Mouse (Mus musculus) mouse embryonic stem cell (cell line): ENCODE data around the gene Rab4a.

Experiments
- in situ Hi-C, 2 experiments: fragments of 300-500 bp; cut with MboI; formaldehyde crosslinking; loops; 1 replicate in 1 of 2; 3 replicates in 1 of 2; pipeline ENCODE4 v1.14.3; 2019 to 2020; ENCODE audit warnings: low sequenced_read_pairs in 2 of 2, low pct_unique_long_range_greater_than_20kb in 1 of 2, mixed read lengths in 1 of 2; ENCODE audit not compliant: unreplicated experiment in 1 of 2

Gene Rab4a

GRCm38 (mm10) chr8:123836354-123836753 lies 30.6 kb downstream of the Rab4a start:
- in situ Hi-C loops: no loop called here

- in situ Hi-C loops: no loop called here
These were observed 32.7 kb downstream of the Rab4a start for GRCm38 (mm10) chr8:123838496-123838895.

DNA sequence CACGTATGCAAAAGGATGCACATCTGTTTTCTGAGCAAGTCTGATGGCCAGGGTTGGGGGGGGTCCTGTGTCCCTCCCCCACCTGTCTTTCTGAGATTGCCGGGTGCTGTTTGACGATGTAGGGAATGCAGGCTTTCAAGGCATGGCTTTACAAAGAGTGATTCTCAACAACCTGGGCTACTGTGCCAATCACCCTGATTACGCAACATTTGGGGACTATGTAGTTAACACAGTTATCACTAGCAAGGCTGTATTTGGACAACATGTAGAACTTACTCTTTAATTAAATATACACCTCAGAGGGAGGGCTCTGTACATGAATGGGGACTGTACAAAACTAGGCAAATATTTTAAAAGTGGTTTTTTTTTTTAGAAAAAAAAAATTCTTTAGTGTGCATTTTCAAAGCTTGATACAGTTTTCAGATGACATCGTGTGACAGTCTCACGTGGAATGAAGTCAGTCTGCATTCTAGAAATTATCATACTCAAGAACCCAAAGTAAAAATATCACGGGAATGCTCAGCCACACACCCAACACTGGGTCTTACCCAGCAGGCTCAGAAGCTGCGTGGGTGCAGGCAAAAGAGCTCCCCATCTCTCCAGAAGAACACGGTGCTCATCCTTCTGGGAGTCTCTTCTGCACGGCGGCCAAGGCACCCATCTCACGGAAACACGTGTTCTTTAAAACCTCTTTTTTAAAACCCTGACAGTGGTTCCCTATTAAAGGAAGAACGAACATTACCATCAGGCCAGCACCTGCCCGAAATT lies 35.0 kb downstream of the Rab4a start:
- in situ Hi-C loops: no loop called here

DNA sequence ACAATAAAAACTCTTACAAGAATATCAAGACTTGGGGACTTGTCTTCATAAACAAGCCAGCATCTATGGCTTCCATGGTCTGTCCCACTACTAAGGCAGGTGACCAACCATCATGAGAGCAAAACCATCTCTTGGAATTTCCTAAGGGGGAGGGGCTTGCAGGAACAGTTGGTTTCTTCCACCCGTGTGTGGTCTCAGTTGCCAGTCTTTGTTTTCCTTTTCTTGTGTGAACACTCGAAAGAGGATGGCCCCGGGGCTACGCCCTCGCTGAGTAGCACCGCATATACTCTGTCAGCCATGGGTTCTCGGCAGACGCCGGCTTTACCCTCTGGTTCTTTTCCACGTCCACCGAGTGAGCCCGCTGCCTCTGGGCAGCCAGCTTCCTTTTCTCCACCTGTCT lies 36.3 kb downstream of the Rab4a start:
- in situ Hi-C loops: no loop called here

GRCm38 (mm10) chr8:123844341-123844740 lies 38.6 kb downstream of the Rab4a start:
- in situ Hi-C loops: no loop called here

DNA sequence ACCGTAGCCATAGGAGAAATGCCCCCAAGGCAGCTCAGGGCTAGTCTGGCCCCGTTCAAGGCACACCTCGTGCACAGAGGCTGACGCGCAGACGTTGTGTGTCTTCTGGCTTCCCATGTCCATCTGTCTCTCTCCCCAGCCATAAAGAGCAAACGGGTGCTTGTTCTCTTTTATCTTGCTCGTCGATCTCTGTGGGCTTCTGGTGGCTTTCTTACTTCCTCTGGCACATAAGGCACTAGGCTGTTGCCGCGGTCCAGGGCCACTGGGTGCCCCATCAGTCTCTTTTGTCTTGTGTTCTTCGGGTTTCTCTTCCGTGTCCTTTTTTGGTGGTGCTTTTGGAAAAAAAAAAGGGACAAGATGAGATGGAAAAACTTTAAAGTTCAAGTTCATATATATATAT lies 39.3 kb downstream of the Rab4a start:
- in situ Hi-C loops: no loop called here

GRCm38 (mm10) chr8:123845991-123846390 lies 40.2 kb downstream of the Rab4a start:
- in situ Hi-C loops: no loop called here

DNA sequence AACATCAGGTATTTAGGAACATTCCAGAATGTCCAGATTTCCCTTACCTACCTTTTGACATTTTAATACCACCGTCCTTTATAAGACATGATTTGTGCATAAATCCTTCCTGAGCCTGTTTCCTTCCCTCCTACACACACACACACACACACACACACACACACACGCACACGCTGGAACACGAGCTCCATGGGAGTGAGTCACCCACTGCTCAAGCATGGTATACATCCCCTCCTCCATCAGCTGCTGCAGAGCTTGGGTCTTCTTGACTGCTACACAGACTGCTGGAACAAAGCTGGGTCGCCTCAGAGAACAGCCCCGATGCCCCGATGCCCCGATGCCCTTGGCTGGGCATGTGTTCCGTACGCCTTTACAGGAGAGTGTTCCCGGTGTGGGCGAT lies 40.7 kb downstream of the Rab4a start:
- in situ Hi-C loops: no loop called here

DNA sequence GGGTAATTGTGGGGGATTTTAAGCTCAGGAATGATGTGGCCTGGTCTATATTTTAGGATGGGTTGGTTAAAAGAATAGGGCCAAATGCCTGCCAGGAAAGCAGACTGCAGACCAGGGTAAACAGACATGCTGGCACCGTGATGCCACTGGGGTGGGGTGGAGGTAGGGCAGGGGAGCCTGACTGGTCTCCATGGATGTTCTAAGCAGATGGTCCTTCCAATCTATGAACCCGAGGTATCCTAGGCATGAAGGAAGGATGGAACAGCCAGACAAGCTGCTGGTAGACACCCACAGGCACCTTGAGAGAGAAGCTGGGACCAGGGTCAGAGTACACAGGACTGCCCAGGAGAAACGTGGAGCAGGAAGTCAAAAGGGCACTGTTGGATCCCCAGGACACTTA lies 41.8 kb downstream of the Rab4a start:
- in situ Hi-C loops: no loop called here

- in situ Hi-C loops: no loop called here
These were observed 43.6 kb downstream of the Rab4a start for GRCm38 (mm10) chr8:123849352-123849751.

DNA sequence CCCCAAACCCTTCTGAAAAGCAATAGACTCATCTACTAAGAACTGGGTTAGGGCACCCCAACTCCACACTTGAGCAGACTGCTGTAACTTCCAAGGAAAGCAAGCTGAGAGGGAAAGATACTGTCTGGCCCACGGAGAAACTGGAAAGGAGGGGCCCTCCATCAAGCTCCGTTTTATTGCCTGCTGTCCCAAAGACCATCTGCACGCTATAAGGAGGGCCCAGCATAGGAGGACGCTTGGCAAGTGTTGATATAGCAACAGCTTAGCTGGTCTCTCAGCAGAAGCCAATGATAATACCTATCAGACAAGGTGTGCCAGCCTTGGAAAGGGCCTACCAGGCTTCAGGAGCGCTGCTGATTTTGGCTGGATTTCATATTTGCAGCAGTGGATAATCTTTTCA lies 45.8 kb downstream of the Rab4a start:
- in situ Hi-C loops: no loop called here

GRCm38 (mm10) chr8:123854252-123854651 lies 48.5 kb downstream of the Rab4a start:
- in situ Hi-C loops: no loop called here

DNA sequence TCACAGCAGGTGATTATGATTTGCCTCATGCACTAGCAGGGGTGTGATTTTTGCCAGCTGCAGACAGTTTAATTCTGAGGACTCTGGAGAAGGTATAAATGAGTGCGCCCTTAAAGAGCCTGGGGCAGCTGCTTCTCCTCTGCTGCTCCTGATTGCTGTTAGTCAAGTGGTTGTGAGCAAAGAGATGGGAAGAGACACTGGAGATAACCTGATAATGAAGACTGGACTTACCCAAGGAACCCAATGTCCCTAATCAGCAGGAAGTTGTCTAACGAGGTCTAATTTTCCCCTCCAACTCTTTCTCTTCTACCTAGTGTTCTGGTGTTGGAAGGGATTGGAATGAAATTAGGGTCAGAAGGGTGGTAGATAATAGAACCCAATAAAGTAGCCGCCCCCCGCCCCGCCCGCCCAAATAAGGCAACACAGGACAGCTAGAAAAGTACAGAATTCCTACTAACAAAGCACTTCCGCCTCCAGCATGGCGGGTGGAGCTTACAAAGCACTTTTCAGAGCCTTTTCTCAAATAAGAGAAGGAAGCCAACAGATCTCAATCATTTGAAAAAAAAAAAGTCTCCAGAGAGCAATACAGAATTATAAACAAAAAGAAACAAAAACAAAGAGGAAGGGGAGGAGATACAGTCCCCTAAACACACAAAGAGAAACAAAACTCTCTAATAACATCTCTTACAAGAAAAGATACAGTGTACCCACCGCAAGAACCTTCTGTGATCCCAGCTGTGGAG lies 49.1 kb downstream of the Rab4a start:
- in situ Hi-C loops: no loop called here

DNA sequence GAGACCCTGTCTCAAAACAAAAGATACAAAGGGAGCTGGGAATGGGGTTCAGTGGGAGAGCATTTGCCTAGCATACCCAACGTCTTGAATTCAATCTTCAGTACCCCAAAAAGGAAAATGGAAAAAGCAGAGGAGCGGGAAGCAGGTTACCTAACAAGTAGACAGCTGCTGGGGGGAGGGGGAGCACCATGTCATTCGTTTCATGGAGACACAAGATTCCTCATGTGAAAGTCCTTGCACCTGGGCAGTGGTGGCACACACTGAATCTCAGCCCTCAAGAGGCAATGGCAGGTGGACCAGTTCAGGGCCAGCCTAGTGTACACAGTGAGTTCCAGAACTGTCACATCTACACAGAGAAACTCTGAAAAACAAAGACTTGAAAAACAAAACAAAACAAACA lies 51.6 kb downstream of the Rab4a start:
- in situ Hi-C loops: no loop called here

DNA sequence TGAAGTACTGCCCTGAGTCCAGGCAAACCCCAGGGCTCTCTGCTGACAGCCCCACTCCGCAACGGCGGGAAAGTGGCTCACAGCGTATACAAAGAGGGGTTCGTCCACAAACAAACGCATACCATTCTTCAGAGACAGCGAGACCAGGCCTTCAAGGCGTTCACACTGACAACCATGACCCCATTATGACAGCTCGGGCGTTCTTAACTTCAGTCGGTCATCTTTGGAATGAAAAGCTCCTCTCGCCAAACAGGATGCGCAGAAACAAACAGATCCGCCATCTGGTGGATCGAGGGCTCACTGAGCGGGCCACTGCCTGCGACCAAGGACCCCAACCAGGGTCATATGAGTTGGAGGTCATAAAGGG lies 52.8 kb downstream of the Rab4a start:
- in situ Hi-C loops: no loop called here

DNA sequence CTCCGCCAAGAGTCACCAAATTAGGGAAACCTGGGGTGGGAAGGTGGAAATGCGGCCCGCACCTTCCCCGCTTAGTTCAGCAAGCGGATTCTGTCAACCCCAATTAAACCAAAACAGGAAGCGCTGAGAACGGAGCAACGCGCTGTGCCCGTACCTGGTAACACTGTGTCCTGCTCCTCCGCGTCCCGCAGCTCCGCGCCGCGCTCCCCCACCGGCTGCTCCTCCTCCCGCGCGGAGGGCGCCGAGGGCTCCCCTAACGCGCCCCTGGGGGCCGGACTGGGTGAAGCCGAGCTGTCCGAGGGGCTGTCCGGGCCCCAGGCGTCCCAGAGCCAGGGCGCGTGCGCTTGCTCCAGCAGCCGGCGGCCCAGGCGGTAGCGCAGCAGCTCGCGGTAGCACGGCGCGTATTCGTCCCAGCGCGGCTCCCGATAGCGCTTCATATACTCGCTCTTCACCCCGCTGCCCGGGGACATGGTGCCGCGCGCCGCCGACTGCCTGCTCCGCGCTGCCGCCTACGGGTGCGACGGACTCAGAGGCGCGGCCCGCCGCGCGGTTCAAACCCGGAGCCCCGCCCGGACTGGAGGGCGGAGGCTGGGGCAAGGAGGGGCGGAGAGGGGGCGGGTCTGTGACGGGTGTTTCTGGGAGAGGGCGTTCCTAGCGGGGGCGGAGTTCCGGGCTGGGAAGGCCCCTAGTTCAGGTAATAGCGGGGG lies 53.3 kb downstream of the Rab4a start:
- in situ Hi-C loops: no loop called here

DNA sequence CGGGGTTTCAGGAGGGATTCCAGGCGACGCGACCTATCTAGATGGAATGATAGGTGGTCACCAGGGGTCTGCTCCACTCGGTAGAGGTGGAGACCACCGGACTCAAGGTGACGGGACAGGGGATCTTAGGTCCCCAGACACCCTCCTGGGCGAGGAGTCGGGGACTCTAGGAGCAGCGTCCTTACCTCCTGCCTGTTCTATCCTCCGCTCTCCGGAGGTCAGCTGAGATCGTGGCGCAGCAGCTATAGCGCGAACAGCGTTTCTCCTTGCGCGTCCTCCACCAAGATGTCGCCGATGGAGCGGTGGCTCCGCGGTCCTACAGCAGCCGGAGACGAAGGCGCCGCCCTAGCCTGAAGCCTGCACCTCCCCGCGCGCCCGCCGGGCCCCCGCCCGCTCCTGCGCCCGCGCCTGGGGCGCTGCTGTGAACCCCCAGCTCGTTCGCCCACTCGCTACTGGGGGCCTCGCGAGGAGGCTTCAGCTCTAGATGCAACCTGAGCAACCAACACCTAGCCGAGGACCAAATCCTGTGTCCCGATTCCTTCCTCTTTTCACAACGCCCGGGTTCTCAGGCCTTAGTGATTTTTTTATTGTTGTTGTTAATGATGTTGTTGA lies 54.0 kb downstream of the Rab4a start, which contains the start of gene Ccsap:
Gene Ccsap, minus strand, starts transcription at position 562 of the 612 bp plus-strand sequence.
- in situ Hi-C loops: no loop called here

GRCm38 (mm10) chr8:123860386-123860785 lies 54.6 kb downstream of the Rab4a start:
- in situ Hi-C loops: no loop called here

DNA sequence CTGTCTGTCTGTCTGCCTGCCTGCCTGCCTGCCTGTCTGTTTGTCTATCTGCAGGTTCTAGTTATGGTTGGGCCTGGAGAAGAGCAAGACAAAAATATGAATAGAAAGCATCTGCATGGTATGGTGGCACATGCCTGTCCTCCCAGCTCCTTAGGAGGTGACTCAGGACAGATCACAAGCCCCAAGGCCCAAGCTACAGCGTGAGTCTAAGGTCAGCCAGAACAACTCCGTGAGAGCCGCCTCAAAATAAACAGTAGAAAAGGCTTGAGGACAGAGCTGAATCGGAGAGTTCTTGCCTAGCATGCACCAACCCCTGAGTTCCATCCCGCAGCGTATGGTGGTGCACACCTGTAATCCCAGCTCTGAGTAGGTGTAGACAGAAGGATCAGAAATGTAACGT lies 60.0 kb downstream of the Rab4a start:
- in situ Hi-C loops: no loop called here
